ENCODE assay signal across 8 mouse cellular contexts in genomic region chr2:129801231-129802029, GRCm38 (mm10). TPM values are rescaled to one million over a fixed set of nuclear protein-coding genes. Genes with fewer than 3 reads are reported as not detected.
DNase-seq lines count a peak whose midpoint lies in the region; ATAC-seq lines count a peak whose summit lies in the region.

No protein-coding gene starts in this region.

- no peaks in the 10 kb centered on the region for H3K9me3 ChIP-seq in hindbrain, embryonic 12.5 days (replicated peaks)

- peak overlapping the region; percentile 91 for H3K4me3 ChIP-seq in hindbrain, embryonic 12.5 days

- WGBS in hindbrain, embryonic 12.5 days = under 1% methylated on average over 70 of the region's 73 CpGs

- H3K27ac ChIP-seq in hindbrain, embryonic 12.5 days = peak overlapping the region; percentile 97

- H3K9ac ChIP-seq in hindbrain, embryonic 12.5 days = peak overlapping the region; percentile 81

- no peaks in the 10 kb centered on the region for H3K27me3 ChIP-seq in hindbrain, embryonic 12.5 days

- H3K4me1 ChIP-seq in hindbrain, embryonic 12.5 days = peaks cover 35% of the 10 kb centered on the region

- peak; percentile 88 for ATAC-seq in hindbrain, embryonic 12.5 days (ENCODE audit: low FRiP score)

- H3K4me2 ChIP-seq in hindbrain, embryonic 12.5 days (replicated peaks) = peak overlapping the region; percentile 94

- DNase-seq in NIH3T3 (ENCODE audit: low read depth) = peak; percentile 93
- DNase-seq in cerebellum, postnatal 10 days = peak; percentile 98
- peak; percentile 82 to 90 for DNase-seq in frontal cortex, postnatal 14 days (ENCODE audit: low spot score in 2 of 2)
- DNase-seq in layer of hippocampus, postnatal 14 days (ENCODE audit: low spot score in 2 of 2) = peak; percentile 94 to 96
- DNase-seq in lung, postnatal 10 days = peak; percentile 95
- DNase-seq in ovary, postnatal 14 days (ENCODE audit: low spot score) = peak; percentile 92
- DNase-seq in thymus, postnatal 10 days (ENCODE audit: low spot score in 2 of 2) = peak; percentile 81 to 84

- H3K36me3 ChIP-seq in hindbrain, embryonic 12.5 days = peaks cover 6% of the 10 kb centered on the region; the same call in 1 of the 2 replicates

RNA-seq across cellular contexts. Expression of gene Stk35, which starts 1.1 kb away (rescaled TPM):
- 16.9 and 18.0 TPM in 2 replicates for polyA plus RNA-seq in hindbrain, embryonic 12.5 days (2016; fragmentation: Nextera tagmentation; extraction: Ambion mirVana)
- total RNA-seq in layer of hippocampus, postnatal 14 days (2021) = 10 to 100 TPM; 22.7 to 23.5 TPM

Comparison
In these comparisons a context has a peak if more than half of its experiments do, and no peak if none do; other contexts are left out.
1. Peak in every context shown above with its lines: DNase-seq, ATAC-seq, H3K4me3 ChIP-seq and H3K27ac ChIP-seq.